Mouse (Mus musculus) c-Kit-positive CD71-negative TER-119-negative erythroid progenitor cells, embryonic 14.5 days (primary cell): ENCODE measurements around the gene Pank2.
"Not testable (repeated sequence)": the region's sequence is repeated elsewhere in the genome, so short reads cannot be mapped to it uniquely, and the experiment has no call there.

Experiments
- DNase-seq: peaks from one replicate; pipeline ENCODE4 v3.0.0-alpha.2; 2013; ENCODE audit warnings: low read depth

Pank2 gene

GRCm38 (mm10) chr2:131262213-131262672, at the start of gene Pank2:
TSS of gene Pank2 (plus strand) at chr2:131262495.
- DNase-seq, result peak; percentile 93

- DNase-seq, result no peak
These were observed 48.5 kb upstream of the Pank2 start for GRCm38 (mm10) chr2:131213773-131214172.

- DNase-seq, result no peak
These were observed 46.1 kb upstream of the Pank2 start for GRCm38 (mm10) chr2:131215941-131216858.

GRCm38 (mm10) chr2:131220030-131220429, 42.3 kb upstream of the Pank2 start:
- no peak for DNase-seq

- DNase-seq, result no peak
These were observed 40.3 kb upstream of the Pank2 start for GRCm38 (mm10) chr2:131221853-131222515.

- no peak for DNase-seq
These were observed 39.7 kb upstream of the Pank2 start for GRCm38 (mm10) chr2:131222562-131222961.

GRCm38 (mm10) chr2:131223569-131223968, 38.7 kb upstream of the Pank2 start:
- DNase-seq, result no peak

GRCm38 (mm10) chr2:131225178-131225577, 37.1 kb upstream of the Pank2 start:
- no peak for DNase-seq

GRCm38 (mm10) chr2:131226669-131227068, 35.6 kb upstream of the Pank2 start:
- DNase-seq, result not testable (repeated sequence)

- no peak for DNase-seq
These were observed 35.1 kb upstream of the Pank2 start for GRCm38 (mm10) chr2:131227243-131227642.

- no peak for DNase-seq
These were observed 29.7 kb upstream of the Pank2 start for GRCm38 (mm10) chr2:131232558-131232957.

- peak; percentile 89 for DNase-seq
These were observed 28.8 kb upstream of the Pank2 start, which contains the start of gene Mavs for GRCm38 (mm10) chr2:131233307-131234126. TSS of gene Mavs (plus strand) at chr2:131234063.

- no peak for DNase-seq
These were observed 28.1 kb upstream of the Pank2 start for GRCm38 (mm10) chr2:131234127-131234650.

GRCm38 (mm10) chr2:131234970-131235635, 27.2 kb upstream of the Pank2 start:
- DNase-seq, result no peak

- DNase-seq, result no peak
These were observed 20.1 kb upstream of the Pank2 start for GRCm38 (mm10) chr2:131242180-131242579.

GRCm38 (mm10) chr2:131242929-131243328, 19.4 kb upstream of the Pank2 start:
- no peak for DNase-seq

GRCm38 (mm10) chr2:131253681-131254328, 8.5 kb upstream of the Pank2 start:
- DNase-seq, result peak; percentile 67

- no peak for DNase-seq
These were observed 8.0 kb upstream of the Pank2 start for GRCm38 (mm10) chr2:131254329-131254713.

GRCm38 (mm10) chr2:131255738-131256137, 6.6 kb upstream of the Pank2 start:
- DNase-seq, result no peak

GRCm38 (mm10) chr2:131258693-131259092, 3.6 kb upstream of the Pank2 start:
- DNase-seq, result no peak
